Mouse (Mus musculus) midbrain, postnatal 0 days (tissue): Measurements from ENCODE around the gene Sh2d7. TPM values are rescaled to one million over a fixed set of nuclear protein-coding genes. Genes with fewer than 3 reads are reported as not detected.

Source experiments
- ATAC-seq: fragments of 200-750 bp; cut with Nextera tagmentation; 2 replicates; pipeline ENCODE4 v1.8.0; 2017; ENCODE audit warnings: moderate number of reproducible peaks, mild to moderate bottlenecking, moderate TSS enrichment, moderate library complexity; ENCODE audit not compliant: low FRiP score
- DNase-seq: peaks from one replicate; pipeline ENCODE4 v3.0.0-alpha.2; 2015; ENCODE audit warnings: low spot score
- H3K27ac ChIP-seq: fragments of 300-500 bp; sonication (generic); 2 replicates; pipeline ENCODE4 v1.5.1; 2014; ENCODE audit warnings: low read depth, mild to moderate bottlenecking, low read length, mixed read lengths
- H3K27me3 ChIP-seq: fragments of 300-500 bp; sonication (generic); 2 replicates; pipeline ENCODE4 v1.6.1; 2014; ENCODE audit warnings: low read length, control low read depth, mixed read lengths; ENCODE audit not compliant: insufficient read depth
- H3K36me3 ChIP-seq: fragments of 300-500 bp; sonication (generic); 2 replicates; pipeline ENCODE4 v1.6.1; 2014; ENCODE audit warnings: low read length, control low read depth, mixed read lengths; ENCODE audit not compliant: insufficient read depth
- H3K4me1 ChIP-seq: fragments of 300-500 bp; sonication (generic); 2 replicates; pipeline ENCODE4 v1.6.1; 2014; ENCODE audit warnings: mild to moderate bottlenecking, control low read depth, antibody characterized with exemption, low read length, mixed read lengths; ENCODE audit not compliant: insufficient read depth
- H3K4me2 ChIP-seq: fragments of 300-500 bp; sonication (generic); 2 replicates; pipeline ENCODE4 v1.6.1; 2014; ENCODE audit warnings: low read depth, mild to moderate bottlenecking, low read length, mixed read lengths; ENCODE audit not compliant: poor library complexity, severe bottlenecking
- H3K4me3 ChIP-seq: fragments of 300-500 bp; sonication (generic); 2 replicates; pipeline ENCODE4 v1.5.1; 2014; ENCODE audit warnings: low read depth, mild to moderate bottlenecking, low read length, moderate library complexity
- H3K9ac ChIP-seq: fragments of 300-500 bp; sonication (generic); replicated peaks from 2 replicates; pipeline ENCODE4 v1.6.1; 2014; ENCODE audit warnings: mild to moderate bottlenecking, low read length, moderate library complexity, mixed read lengths; ENCODE audit not compliant: poor library complexity, severe bottlenecking
- H3K9me3 ChIP-seq: fragments of 300-500 bp; sonication (generic); 2 replicates; pipeline ENCODE4 v1.6.1; 2016; ENCODE audit warnings: low read length, control low read depth
- CTCF ChIP-seq: IDR thresholded peaks from 2 replicates; pipeline ENCODE4 v1.5.1; 2016; ENCODE audit warnings: antibody characterized with exemption, mild to moderate bottlenecking
- WGBS: fragments of 180-500 bp; shearing (Covaris S2); extraction: QIAGEN DNeasy Blood & Tissue Kit; methylation state at CpG from one replicate; pipeline ENCODE4 v1.1.7; 2014; 5-methylcytosine and 5-hydroxymethylcytosine counted together
- polyA plus RNA-seq: library from polyadenylated mRNA; unstranded; fragments of >200 nt; fragmentation: Nextera tagmentation; extraction: Ambion mirVana; gene quantifications from 2 replicates; pipeline ENCODE4 v1.2.1, GENCODE M21; 2015
- total RNA-seq: library from RNA; depleted of rRNA; stranded (reverse); fragments of >200 nt; gene quantifications from 2 replicates; pipeline ENCODE4 v1.2.3, GENCODE M21; 2014; rRNA removed

The Sh2d7 gene
- 0.33 TPM in 1 of 2 replicates, not detected in the other for total RNA-seq
- 0.09 TPM in 1 of 2 replicates, not detected in the other for polyA plus RNA-seq

DNA sequence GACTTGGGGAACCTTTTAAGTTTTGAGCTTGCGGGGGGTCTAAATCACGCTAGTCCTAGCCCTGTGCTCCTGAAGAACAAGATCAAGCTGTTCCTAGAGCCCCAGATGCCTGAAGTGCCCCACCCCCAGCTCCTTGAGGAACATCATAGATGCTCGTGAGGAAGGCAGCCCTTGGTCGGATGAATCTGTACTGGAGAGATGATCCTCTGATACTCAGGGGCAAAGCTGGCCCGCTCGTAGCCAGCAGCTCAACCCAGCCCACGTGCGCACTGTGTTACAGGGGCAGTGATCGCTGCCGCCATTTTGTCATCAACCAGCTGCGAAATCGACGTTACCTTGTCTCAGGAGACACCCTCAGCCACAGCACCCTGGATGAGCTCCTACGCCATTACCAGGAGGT is at the start of gene Sh2d7:
Gene Sh2d7, plus strand, starts transcription at position 301 of the 400 bp plus-strand sequence.
- ATAC-seq (no peak), DNase-seq (no peak)
- Histone ChIP-seq H3K27ac (no peak within 1 kb of the TSS), H3K4me3 (no peak within 1 kb of the TSS), H3K9ac (no peak within 1 kb of the TSS), H3K4me1 (no peaks in the 10 kb centered on the region), H3K27me3 (no peaks in the 10 kb centered on the region), H3K9me3 (no peaks in the 10 kb centered on the region), H3K4me2 (no peak within 1 kb of the TSS), H3K36me3 (peaks cover 3% of the 10 kb centered on the region; the same call in 1 of the 2 replicates)
- no peak for TF ChIP-seq CTCF
- WGBS: 97% methylated on average over 14 of the region's 14 CpGs

DNA sequence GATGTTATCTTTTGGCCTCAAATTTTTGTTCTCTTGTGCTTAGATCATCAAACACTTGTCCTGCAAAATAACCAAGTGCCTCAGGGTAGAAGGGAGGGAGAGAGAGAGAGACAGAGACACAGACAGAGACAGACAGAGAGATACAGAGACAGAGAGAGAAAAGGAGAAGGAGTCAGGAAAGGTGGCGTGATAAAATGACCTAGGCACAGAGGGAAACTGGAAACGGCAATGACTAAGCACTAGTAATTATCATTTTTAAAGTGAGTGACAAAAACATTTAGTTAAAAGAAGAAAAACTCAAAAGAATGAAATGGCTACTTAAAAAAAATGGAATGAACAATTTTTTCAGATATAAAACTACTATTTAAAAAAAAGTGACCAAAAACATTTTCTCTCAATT is 49.2 kb upstream of the Sh2d7 start:
- no peaks in the 10 kb centered on the region for H3K9me3 ChIP-seq
- TF ChIP-seq CTCF: no peak

DNA sequence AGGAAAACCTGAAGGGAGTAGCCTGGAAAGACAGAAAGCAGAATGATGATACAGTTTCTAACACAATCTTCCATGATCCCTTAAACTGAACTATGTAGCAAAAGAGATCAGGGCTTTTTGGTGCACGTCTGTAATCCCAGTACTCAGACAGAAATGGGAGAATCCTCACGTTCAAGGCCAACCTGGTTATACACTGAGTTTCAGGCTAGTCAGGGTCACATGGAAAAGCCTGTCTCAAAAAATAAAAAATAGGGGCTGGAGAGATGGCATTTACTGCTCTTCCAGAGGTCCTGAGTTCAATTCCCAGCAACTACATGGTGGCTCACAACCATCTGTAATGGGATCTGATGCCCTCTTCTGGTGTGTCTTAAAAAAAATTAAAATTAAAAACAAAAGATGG is 48.4 kb upstream of the Sh2d7 start:
- H3K36me3 ChIP-seq: no peaks in the 10 kb centered on the region
- H3K27ac ChIP-seq: no peak overlapping the region
- no peak overlapping the region for H3K4me3 ChIP-seq
- no peaks in the 10 kb centered on the region for H3K27me3 ChIP-seq
- no peaks in the 10 kb centered on the region for H3K4me1 ChIP-seq
- H3K9me3 ChIP-seq: no peaks in the 10 kb centered on the region
- H3K4me2 ChIP-seq: no peak overlapping the region
- WGBS: 88% methylated on average over 2 of the region's 2 CpGs
- no peak for TF ChIP-seq CTCF
- ATAC-seq (no peak), DNase-seq (no peak)
- H3K9ac ChIP-seq: no peak overlapping the region

More for the DNA sequence above, 49.2 kb upstream of the Sh2d7 start:
- ATAC-seq: no peak
- no peak for DNase-seq
- Histone ChIP-seq H3K27me3 (no peaks in the 10 kb centered on the region), H3K4me3 (no peak overlapping the region), H3K27ac (no peak overlapping the region), H3K4me2 (no peak overlapping the region), H3K9ac (no peak overlapping the region), H3K36me3 (no peaks in the 10 kb centered on the region), H3K4me1 (no peaks in the 10 kb centered on the region)
- 78% methylated on average over 2 of the region's 2 CpGs for WGBS

DNA sequence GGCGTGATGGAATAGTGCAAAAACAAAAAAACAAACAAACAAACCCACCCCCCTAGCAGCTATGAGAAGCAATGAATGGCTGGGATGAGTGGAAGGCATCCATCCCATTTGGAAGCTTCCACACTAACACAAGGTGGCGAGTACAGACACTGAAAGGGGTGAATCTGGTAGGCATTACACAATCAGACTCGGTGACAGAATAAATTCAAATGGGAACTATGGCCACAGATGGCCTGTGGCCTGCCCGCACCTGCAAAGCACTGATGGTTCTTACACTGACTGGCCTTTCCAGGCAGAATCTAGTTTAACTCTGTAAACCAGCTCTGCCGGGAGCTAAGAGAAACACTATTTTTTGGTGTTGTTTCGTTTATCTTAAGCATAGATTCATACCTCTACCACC is 39.5 kb upstream of the Sh2d7 start:
- DNase-seq: no peak
- ATAC-seq: no peak
- 0 out of 2 replicates have a peak overlapping the region, but pooled peaks have one; percentile 19 for H3K9ac ChIP-seq
- H3K4me3 ChIP-seq: peak overlapping the region; percentile 82; the same call in 1 of the 2 replicates
- H3K27ac ChIP-seq: no peak overlapping the region
- no peaks in the 10 kb centered on the region for H3K9me3 ChIP-seq
- peaks cover 8% of the 10 kb centered on the region; the same call in 1 of the 2 replicates for H3K4me1 ChIP-seq
- H3K27me3 ChIP-seq: no peaks in the 10 kb centered on the region
- H3K36me3 ChIP-seq: no peaks in the 10 kb centered on the region
- WGBS: 76% methylated on average over 6 of the region's 6 CpGs
- peak overlapping the region; percentile 69 for H3K4me2 ChIP-seq
- no peak for TF ChIP-seq CTCF

DNA sequence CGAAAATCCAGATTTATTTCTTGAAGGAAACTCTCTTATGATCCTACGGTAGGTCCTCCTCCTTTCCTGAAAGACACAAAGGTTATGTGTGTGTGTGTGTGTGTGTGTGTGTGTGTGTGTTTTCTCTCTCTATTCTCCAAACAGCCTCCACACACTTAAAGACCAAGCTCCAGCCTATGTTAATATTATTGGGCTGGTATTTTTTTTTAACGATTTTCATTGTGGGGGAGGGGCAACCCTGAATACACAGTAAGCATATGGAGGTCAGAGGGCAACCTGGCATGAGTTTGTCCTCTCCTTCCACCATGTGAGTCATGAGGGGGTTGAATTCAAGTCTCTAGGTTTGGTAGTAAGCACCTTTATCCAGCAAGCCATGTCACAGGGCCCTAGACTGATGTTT is 39.0 kb upstream of the Sh2d7 start:
- 81% methylated on average over 3 of the region's 3 CpGs for WGBS
- no peak overlapping the region for H3K9ac ChIP-seq
- DNase-seq: no peak

DNA sequence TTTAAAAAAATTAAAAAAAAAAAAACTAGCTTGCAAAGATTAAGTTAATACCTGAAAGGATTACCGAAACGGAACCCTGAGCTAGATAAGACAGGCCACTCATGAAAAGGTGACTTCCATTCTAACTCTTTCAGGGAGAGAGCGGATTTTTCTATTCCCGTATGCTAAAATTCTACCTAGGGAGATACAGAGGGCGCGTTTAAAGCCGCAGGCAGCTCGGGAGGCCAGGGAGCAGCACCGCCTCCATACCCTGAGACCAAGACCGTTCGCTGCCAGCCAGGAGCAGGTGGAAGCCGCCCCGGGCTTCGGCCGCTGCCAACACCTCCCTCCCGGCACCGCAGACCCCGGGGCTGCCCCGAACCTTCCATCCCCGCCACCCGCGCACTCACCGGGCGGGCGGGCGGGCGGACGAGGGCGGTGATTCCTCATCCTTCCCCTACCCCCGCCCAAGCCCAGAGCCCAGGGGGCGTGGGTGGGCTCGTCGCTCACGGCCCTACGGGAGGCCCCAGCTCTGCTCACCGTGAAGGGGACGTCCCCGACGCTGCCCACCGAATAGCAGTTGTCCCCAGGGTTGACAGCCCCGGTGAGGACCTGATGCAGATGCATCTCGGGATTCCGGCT is 37.8 kb upstream of the Sh2d7 start:
- Histone ChIP-seq H3K9ac (peak overlapping the region; percentile 79), H3K4me2 (peak overlapping the region; percentile 69), H3K27ac (peak overlapping the region; percentile 93), H3K36me3 (no peaks in the 10 kb centered on the region), H3K9me3 (no peaks in the 10 kb centered on the region), H3K27me3 (no peaks in the 10 kb centered on the region), H3K4me3 (peak overlapping the region; percentile 82), H3K4me1 (peaks cover 8% of the 10 kb centered on the region; the same call in 1 of the 2 replicates)
- under 1% methylated on average over 40 of the region's 43 CpGs for WGBS
- ATAC-seq (peak; percentile 64), DNase-seq (peak; percentile 38)
- no peak for TF ChIP-seq CTCF

More for the DNA sequence above, 39.0 kb upstream of the Sh2d7 start:
- Histone ChIP-seq H3K9me3 (no peaks in the 10 kb centered on the region), H3K4me2 (peak overlapping the region; percentile 69), H3K36me3 (no peaks in the 10 kb centered on the region), H3K27me3 (no peaks in the 10 kb centered on the region), H3K4me3 (peak overlapping the region; percentile 82), H3K4me1 (peaks cover 8% of the 10 kb centered on the region; the same call in 1 of the 2 replicates), H3K27ac (no peak overlapping the region)
- no peak for TF ChIP-seq CTCF
- no peak for ATAC-seq
